Mouse (Mus musculus): ENCODE measurements around the gene Olfr1337.
"Not testable (repeated sequence)": the region's sequence is repeated elsewhere in the genome, so short reads cannot be mapped to it uniquely, and the experiment has no call there.

The Olfr1337 gene

DNA sequence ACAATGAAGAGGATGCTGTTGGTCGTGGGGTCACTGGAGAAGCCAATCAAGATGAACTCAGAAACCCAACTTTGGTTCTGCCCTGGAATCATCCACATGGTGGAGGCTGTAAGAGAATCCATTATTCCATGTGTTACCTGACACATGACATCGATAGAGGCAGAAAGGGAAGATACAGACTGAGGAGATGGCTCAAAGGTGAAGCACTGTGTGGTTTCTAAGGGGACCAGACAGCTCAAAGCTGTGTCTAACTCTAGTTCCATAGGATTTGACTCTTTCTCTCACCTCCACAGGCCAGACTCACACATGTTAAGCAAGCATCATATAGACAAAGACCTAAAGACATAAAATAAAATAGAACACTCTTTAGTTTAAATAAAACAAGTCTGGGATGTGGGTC, at the start of gene Olfr1337:
Olfr1337 (minus strand) TSS at position 101 of the 400 bp plus-strand sequence.
- DNase-seq (ENCODE audit: low read depth, low spot score): no peak

DNA sequence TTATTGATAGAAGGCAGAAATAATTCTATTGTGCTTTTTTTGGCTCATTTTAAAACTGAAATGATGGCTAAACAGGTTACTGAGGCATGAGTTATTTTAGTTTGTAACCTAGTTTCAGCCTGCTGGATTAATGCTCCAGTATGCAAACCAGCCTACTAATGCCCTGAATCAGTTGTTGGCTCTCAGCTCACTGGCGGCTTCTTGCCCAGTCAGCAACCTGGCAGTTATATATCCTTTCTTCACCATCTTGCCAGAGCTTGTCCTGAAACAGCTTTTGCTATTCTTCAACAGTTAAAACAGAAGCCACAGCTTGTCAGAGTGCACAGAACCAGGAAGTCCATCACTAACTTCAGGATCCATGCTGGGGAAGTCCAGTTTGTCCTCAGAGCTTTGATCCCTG, 36.5 kb upstream of the Olfr1337 start:
- no peak for DNase-seq (ENCODE audit: low read depth, low spot score)

DNA sequence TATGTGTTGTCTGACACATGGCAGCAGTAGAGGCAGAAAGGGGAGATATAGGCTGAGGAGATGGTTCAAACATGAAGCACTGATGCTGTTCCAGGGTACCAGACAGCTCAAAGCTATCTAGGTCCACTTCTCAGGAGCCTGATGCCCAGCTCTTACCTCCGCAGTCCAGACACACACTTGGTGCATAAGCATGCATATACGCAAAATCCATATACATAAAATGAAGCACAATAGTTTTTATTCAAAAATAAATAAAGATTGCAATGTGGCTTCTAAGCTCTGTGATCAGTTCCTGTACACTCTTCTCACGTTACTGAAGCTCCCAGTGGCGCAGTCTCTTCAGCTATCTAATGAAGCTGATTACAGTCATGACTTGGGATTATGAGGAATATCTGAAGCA, 27.5 kb upstream of the Olfr1337 start, which contains the start of gene Olfr1335:
Olfr1335 (minus strand) TSS at position 101 of the 400 bp plus-strand sequence.
- DNase-seq (ENCODE audit: low read depth, low spot score): no peak

DNA sequence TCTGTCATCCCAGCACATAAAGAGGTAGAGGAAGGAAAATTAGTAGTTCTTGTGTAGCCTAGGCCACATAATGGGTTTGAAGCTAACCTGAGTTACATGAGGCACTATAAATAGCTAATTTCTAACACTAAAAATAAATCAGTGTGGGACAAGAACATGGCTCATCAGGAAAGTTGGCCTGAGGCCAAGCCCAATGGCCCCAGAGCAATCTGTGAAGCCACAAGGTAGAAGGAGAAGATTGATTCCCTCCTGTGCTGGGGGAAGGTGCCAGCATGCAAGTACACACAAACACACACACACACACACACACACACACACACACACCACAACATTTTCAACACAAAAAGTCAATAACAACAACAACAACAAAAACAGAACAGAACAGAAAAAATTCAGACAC, 10.4 kb upstream of the Olfr1337 start:
- DNase-seq (ENCODE audit: low read depth, low spot score): not testable (repeated sequence)

DNA sequence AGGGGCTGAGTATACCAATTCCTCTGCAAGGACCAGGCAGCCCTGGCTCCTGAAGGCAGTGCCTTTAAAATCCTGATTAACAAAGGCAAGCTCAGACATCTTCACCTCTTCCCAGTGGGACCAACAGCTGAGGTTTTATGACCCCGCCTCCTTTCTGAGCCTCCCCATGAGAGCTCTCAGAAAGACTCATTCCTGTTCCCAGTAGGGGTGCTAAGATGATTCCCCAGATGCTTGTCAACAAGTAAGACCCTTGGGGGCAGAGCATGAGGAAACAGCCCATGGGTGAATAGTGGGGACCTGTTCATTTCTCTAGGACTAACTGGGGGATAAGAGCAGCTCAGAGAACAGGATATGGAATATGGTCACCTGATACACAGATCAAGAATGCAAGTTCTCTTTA, 23.7 kb downstream of the Olfr1337 start, which contains the start of gene Olfr1338:
Olfr1338 (minus strand) TSS at position 101 of the 400 bp plus-strand sequence.
- no peak for DNase-seq (ENCODE audit: low read depth, low spot score)

DNA sequence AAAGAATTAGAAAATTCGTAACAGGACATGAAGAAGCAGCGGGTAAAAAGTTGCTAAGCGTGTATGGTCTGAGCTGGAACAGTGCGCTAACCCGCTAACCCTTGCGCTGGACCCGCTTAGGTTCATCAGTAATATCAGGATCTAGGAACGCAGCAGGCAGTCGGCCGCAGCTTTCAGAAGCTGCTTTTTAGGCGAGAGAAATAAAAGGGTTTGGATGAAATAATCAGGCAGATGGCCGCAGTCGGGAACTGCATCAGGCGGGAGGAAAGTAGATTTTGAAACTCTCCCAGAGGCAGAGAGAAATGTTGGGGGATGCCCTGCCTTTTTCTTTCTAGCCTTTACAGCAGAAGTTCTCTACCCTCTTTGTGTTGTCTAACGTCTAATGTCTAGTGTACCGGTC, 40.5 kb downstream of the Olfr1337 start:
- DNase-seq (ENCODE audit: low read depth, low spot score): no peak

DNA sequence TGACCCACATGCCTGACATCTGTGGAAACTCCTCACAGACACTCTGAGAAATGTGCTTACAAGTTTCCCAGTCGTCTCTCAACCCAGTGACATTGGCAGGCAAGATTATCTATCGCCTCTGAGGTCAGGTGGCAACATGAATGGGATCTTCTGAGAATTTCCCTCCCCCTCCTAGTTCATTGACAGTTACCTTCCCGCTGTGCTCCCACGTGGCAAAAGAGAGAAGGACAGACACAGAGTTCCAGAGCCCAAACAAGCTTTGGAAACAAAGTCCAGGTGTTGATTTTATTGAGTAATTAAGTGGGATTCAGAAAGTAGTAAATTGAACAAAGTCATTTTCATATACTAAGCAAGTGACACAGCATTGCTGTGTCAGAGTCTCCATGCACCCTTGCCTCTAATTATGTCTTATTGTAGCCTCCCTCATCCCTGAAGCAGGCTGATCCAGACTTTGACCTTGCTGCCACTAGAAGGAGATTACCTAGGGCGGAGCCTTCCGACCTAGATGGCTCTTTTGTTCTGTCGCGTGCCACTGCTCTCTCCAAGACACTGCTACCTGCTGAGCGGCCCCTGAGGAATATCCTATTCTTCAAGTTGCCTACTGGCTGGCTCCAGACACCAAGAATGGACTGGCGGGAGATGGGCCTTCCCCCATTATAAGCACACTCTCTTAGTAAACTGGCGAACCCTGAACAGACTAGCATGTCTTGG, 41.2 kb downstream of the Olfr1337 start:
- DNase-seq (ENCODE audit: low read depth, low spot score): no peak

DNA sequence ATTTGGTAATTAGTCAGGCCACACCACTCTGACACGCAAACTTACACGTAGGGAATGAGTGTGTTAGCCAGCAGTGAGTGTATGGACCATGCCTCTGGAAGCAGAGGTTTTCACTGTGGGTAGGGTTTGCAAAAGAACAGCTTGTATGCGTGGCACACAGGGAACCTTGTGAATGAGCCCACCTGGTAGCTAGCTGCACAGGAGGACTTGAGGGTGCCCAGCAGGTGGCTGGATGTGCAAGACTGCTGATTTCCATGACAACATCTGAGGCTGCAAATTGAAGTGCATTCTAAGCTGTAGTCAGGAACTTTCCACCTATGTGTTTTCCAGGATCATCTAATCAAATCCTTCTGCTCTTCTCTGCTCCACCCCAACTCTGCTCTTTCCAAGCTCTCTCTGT, 42.8 kb downstream of the Olfr1337 start:
- no peak for DNase-seq (ENCODE audit: low read depth, low spot score)

DNA sequence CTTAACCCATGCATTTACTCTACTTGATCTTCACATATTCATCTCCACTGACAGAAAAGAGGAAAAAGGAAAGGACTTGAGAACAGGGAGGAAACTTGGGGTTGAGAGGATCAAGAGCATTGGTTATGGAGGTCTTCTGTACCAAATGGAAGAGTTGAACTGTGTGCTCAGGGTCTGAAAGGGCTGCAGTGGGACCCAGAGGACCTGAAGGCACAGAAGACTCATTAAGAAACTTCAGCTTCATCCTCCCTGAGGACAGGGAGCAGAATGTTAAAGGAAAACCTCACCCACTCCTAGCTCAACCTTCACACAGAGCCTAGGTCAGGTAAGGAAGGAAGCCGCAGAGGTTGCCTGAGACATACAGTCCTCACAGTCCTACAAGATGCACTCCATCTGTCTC, 50.5 kb downstream of the Olfr1337 start, which contains the start of gene Olfr1339:
Olfr1339 (plus strand) TSS at position 301 of the 400 bp plus-strand sequence.
- DNase-seq (ENCODE audit: low read depth, low spot score): no peak
